In genomic region chr7:25156158-25156648, GRCm38 (mm10) we compare ENCODE assay signal across 10 mouse cellular contexts. TPM values are rescaled to one million over a fixed set of nuclear protein-coding genes. Genes with fewer than 3 reads are reported as not detected.
DNase-seq lines count a peak whose midpoint lies in the region; ATAC-seq and TF ChIP-seq lines count a peak whose summit lies in the region.
"Had no signal": no experiment of that assay in that cellular context is flagged by ENCODE, and none has a peak within 500 bp of the region (broad histone marks: within the 10 kb centered on the region; RNA-seq: fewer than 3 reads in every experiment).

No protein-coding gene starts in this region.

- no peak for TF ChIP-seq CTCF in hindbrain, postnatal 0 days (IDR thresholded peaks at IDR 0.05; ENCODE audit: low read depth)
- TF ChIP-seq CTCF in MEL (IDR thresholded peaks at IDR 0.05 in 2 of 3, conservative IDR thresholded peaks at IDR 0.05 in 1 of 3; ENCODE audit: control insufficient read depth in 1 of 3, insufficient read depth in 1 of 3, low read depth in 2 of 3, low read length in 3 of 3, poor library complexity in 1 of 3, severe bottlenecking in 1 of 3), result no peak
- no peak for TF ChIP-seq CTCF in liver, postnatal 0 days (IDR thresholded peaks at IDR 0.05; ENCODE audit: low read depth)
- TF ChIP-seq CTCF in left cerebral cortex, adult 2 months (IDR thresholded peaks at IDR 0.05), result no peak
- TF ChIP-seq CTCF in layer of hippocampus, adult 2 months (conservative IDR thresholded peaks at IDR 0.05), result no peak

- peak overlapping the region; percentile 91 for H3K27ac ChIP-seq in hindbrain, embryonic 10.5 days
- no peak overlapping the region for H3K27ac ChIP-seq in hindbrain, postnatal 0 days
- peak overlapping the region; percentile 72 for H3K27ac ChIP-seq in MEL (ENCODE audit: control insufficient read depth, low read depth, low read length)
- peak overlapping the region; percentile 62; the same call in 1 of the 2 replicates for H3K27ac ChIP-seq in liver, postnatal 0 days (ENCODE audit: low read depth)
- H3K27ac ChIP-seq in left cerebral cortex, adult 2 months, result no peak overlapping the region
- no peak overlapping the region for H3K27ac ChIP-seq in layer of hippocampus, adult 2 months

- H3K27me3 ChIP-seq in hindbrain, embryonic 10.5 days (ENCODE audit: insufficient read depth, poor library complexity, severe bottlenecking), result peaks cover 61% of the 10 kb centered on the region
- H3K27me3 ChIP-seq in hindbrain, postnatal 0 days (ENCODE audit: insufficient read depth, low read length), result no peaks in the 10 kb centered on the region
- H3K27me3 ChIP-seq in MEL (ENCODE audit: control insufficient read depth in 1 of 2, insufficient read depth in 2 of 2, low read length in 2 of 2), result no peaks in the 10 kb centered on the region
- peaks cover 20% of the 10 kb centered on the region for H3K27me3 ChIP-seq in liver, postnatal 0 days (ENCODE audit: insufficient read depth, low read length)

- no peaks in the 10 kb centered on the region for H3K9me3 ChIP-seq in hindbrain, embryonic 10.5 days
- no peaks in the 10 kb centered on the region for H3K9me3 ChIP-seq in hindbrain, postnatal 0 days (ENCODE audit: low read length)
- H3K9me3 ChIP-seq in MEL (replicated peaks; ENCODE audit: insufficient read depth, low read length), result no peaks in the 10 kb centered on the region
- no peaks in the 10 kb centered on the region for H3K9me3 ChIP-seq in liver, postnatal 0 days (ENCODE audit: low read length)

- intact Hi-C loops in left cerebral cortex, postnatal 4 days (cut with DNase I), result no loop called here
- intact Hi-C loops in left cerebral cortex, adult 2 months (cut with DNase I), result no loop called here

- no peak overlapping the region for H3K9ac ChIP-seq in hindbrain, postnatal 0 days (replicated peaks; ENCODE audit: low read length)
- peak overlapping the region; percentile 55 for H3K9ac ChIP-seq in MEL (ENCODE audit: control insufficient read depth, low read depth, low read length, poor library complexity, severe bottlenecking)
- H3K9ac ChIP-seq in liver, postnatal 0 days (replicated peaks), result peak overlapping the region; percentile 13

- TF ChIP-seq RAD21 in MEL (IDR thresholded peaks at IDR 0.05; ENCODE audit: low read depth, low read length), result no peak

- ATAC-seq in hindbrain, postnatal 0 days, result no peak
- peak; percentile 46 for ATAC-seq in erythroid progenitor cell, adult 5-6 weeks (replicated peaks; ENCODE audit: low FRiP score, poor library complexity, severe bottlenecking)
- peak; percentile 40; the same call in 1 of the 2 replicates for ATAC-seq in liver, postnatal 0 days

- no peaks in the 10 kb centered on the region for H3K79me2 ChIP-seq in MEL (ENCODE audit: control insufficient read depth, insufficient read depth, low read length, poor library complexity)

- H3K4me1 ChIP-seq in hindbrain, embryonic 10.5 days (replicated peaks), result peaks cover 59% of the 10 kb centered on the region
- H3K4me1 ChIP-seq in hindbrain, postnatal 0 days (ENCODE audit: insufficient read depth, low read length), result peaks cover 18% of the 10 kb centered on the region
- H3K4me1 ChIP-seq in MEL (ENCODE audit: control insufficient read depth in 1 of 2, insufficient read depth in 2 of 2, low read length in 2 of 2), result peaks cover 0 to 23% of the 10 kb centered on the region in 2 experiments; a peak in 3 of 4 replicates
- peaks cover 29% of the 10 kb centered on the region for H3K4me1 ChIP-seq in liver, postnatal 0 days (ENCODE audit: insufficient read depth)

- no peak overlapping the region for H3K4me2 ChIP-seq in hindbrain, postnatal 0 days (ENCODE audit: low read depth, low read length)
- H3K4me2 ChIP-seq in liver, postnatal 0 days (ENCODE audit: low read depth, low read length), result peak overlapping the region; percentile 75

- TF ChIP-seq EP300 in MEL (IDR thresholded peaks at IDR 0.05; ENCODE audit: low read depth in 1 of 2, low read length in 2 of 2), result no peak
- TF ChIP-seq EP300 in liver, postnatal 0 days (IDR thresholded peaks at IDR 0.05; ENCODE audit: low read depth), result no peak

- peak overlapping the region; percentile 46; the same call in 1 of the 2 replicates for H3K4me3 ChIP-seq in hindbrain, embryonic 10.5 days
- no peak overlapping the region for H3K4me3 ChIP-seq in hindbrain, postnatal 0 days (ENCODE audit: low read length)
- H3K4me3 ChIP-seq in MEL (ENCODE audit: control insufficient read depth in 1 of 2, insufficient read depth in 1 of 2, low read depth in 2 of 2, low read length in 2 of 2), result peak overlapping the region; percentile 59 to 76
- peak overlapping the region; percentile 36 for H3K4me3 ChIP-seq in liver, postnatal 0 days (ENCODE audit: low read depth, low read length)
- no peak overlapping the region for H3K4me3 ChIP-seq in left cerebral cortex, adult 2 months
- no peak overlapping the region for H3K4me3 ChIP-seq in layer of hippocampus, adult 2 months

- DNase-seq in hindbrain, embryonic 10.5 days (ENCODE audit: low spot score), result no peak
- DNase-seq in hindbrain, postnatal 0 days (ENCODE audit: low spot score), result no peak
- peak; percentile 69 for DNase-seq in MEL (ENCODE audit: low read depth, low spot score)
- DNase-seq in liver, postnatal 0 days, result no peak
- no peak for DNase-seq in left cerebral cortex, postnatal 4 days
- DNase-seq in left cerebral cortex, adult 2 months (ENCODE audit: extremely low spot score in 1 of 2, low spot score in 2 of 2), result no peak
- no peak for DNase-seq in layer of hippocampus, adult 2 months (ENCODE audit: low spot score in 2 of 2)
- DNase-seq: adrenal gland, adult 2 months; gastrocnemius, postnatal 10 days had no signal

- no peaks in the 10 kb centered on the region for H3K36me3 ChIP-seq in hindbrain, embryonic 10.5 days
- no peaks in the 10 kb centered on the region for H3K36me3 ChIP-seq in hindbrain, postnatal 0 days (ENCODE audit: insufficient read depth, low read length)
- peaks cover 0 to 16% of the 10 kb centered on the region in 2 experiments; a peak in 2 of 4 replicates for H3K36me3 ChIP-seq in MEL (ENCODE audit: control insufficient read depth in 1 of 2, insufficient read depth in 2 of 2, low read length in 2 of 2)
- H3K36me3 ChIP-seq in liver, postnatal 0 days (replicated peaks; ENCODE audit: insufficient read depth, low read length), result no peaks in the 10 kb centered on the region

- 31% methylated on average over 14 of the region's 14 CpGs for WGBS in hindbrain, embryonic 10.5 days
- 42% methylated on average over 14 of the region's 14 CpGs for WGBS in hindbrain, postnatal 0 days
- WGBS in liver, postnatal 0 days (ENCODE audit: insufficient replicate concordance), result 12% methylated on average over 14 of the region's 14 CpGs

- TF ChIP-seq POLR2A in MEL (IDR thresholded peaks at IDR 0.05; ENCODE audit: control insufficient read depth in 1 of 2, insufficient read depth in 1 of 2, low read depth in 1 of 2, low read length in 2 of 2, poor library complexity in 1 of 2), result no peak; a peak in 1 of 4 replicates

TF ChIP-seq in MEL, 35 proteins besides CTCF, POLR2A, EP300 and RAD21:
- no peak for TF ChIP-seq KAT2A (conservative IDR thresholded peaks at IDR 0.05; ENCODE audit: low read depth, low read length)
- 0 out of 2 replicates have a peak, but pooled peaks have one; percentile 7 for TF ChIP-seq MAZ (IDR thresholded peaks at IDR 0.05; ENCODE audit: low read depth, low read length)
- no peak for TF ChIP-seq POLR2AphosphoS2 (IDR thresholded peaks at IDR 0.05; ENCODE audit: low read length)
- TF ChIP-seq MXI1 (IDR thresholded peaks at IDR 0.05; ENCODE audit: low read depth, low read length), result no peak; the same call in 1 of the 2 replicates
- TF ChIP-seq MYC (IDR thresholded peaks at IDR 0.05; ENCODE audit: low read depth, low read length), result no peak

RNA-seq across cellular contexts. Expression of gene Pou2f2, which starts 23.3 kb away (rescaled TPM):
- 19.3 and 41.0 TPM in 2 replicates for polyA plus RNA-seq in hindbrain, embryonic 10.5 days (2016; fragmentation: Nextera tagmentation; extraction: Ambion mirVana)
- total RNA-seq in hindbrain, postnatal 0 days (2014; rRNA removed), result 3.9 and 4.7 TPM in 2 replicates
- polyA plus RNA-seq in hindbrain, postnatal 0 days (2015; fragmentation: Nextera tagmentation; extraction: Ambion mirVana), result 14.4 and 20.2 TPM in 2 replicates
- 0.73 and 0.75 TPM in 2 replicates for total RNA-seq in MEL (2012; rRNA removed)
- polyA plus RNA-seq in MEL (2012; ENCODE audit: insufficient read depth in 1 of 2, insufficient read length in 2 of 2, low read depth in 1 of 2, low replicate concordance in 2 of 2, missing spikeins in 1 of 2), result 1 to 10 TPM in 1 of 2 experiments, not detected in 1; 6.4 TPM
- 4.2 and 6.1 TPM in 2 replicates for total RNA-seq in erythroid progenitor cell, adult 5-6 weeks (2015; ENCODE audit: low replicate concordance)
- total RNA-seq in erythroid progenitor cell, adult 5-6 weeks (2017; ENCODE audit: low replicate concordance), result 1.6 and 2.7 TPM in 2 replicates
- polyA plus RNA-seq in liver, postnatal 0 days (2015; fragmentation: Nextera tagmentation; extraction: Ambion mirVana), result 2.0 and 2.9 TPM in 2 replicates
- 10 to 100 TPM; 17.7 to 18.7 TPM for total RNA-seq in left cerebral cortex, postnatal 4 days (2021)
- 10 to 100 TPM; 12.5 to 14.0 TPM for total RNA-seq in left cerebral cortex, adult 2 months (2021)
- total RNA-seq in layer of hippocampus, adult 2 months (2021), result 1 to 10 TPM; 8.2 to 8.5 TPM

Comparison
In these comparisons a context has a peak if more than half of its experiments do, and no peak if none do; other contexts are left out.
1. H3K27ac ChIP-seq: peak in hindbrain, embryonic 10.5 days (single experiment), MEL (single experiment) and liver, postnatal 0 days (single experiment); none in hindbrain, postnatal 0 days (single experiment), left cerebral cortex, adult 2 months (single experiment) and layer of hippocampus, adult 2 months (single experiment).
2. H3K4me3 ChIP-seq: peak in hindbrain, embryonic 10.5 days (single experiment), MEL (2 of 2) and liver, postnatal 0 days (single experiment); none in hindbrain, postnatal 0 days (single experiment), left cerebral cortex, adult 2 months (single experiment) and layer of hippocampus, adult 2 months (single experiment).